Mouse (Mus musculus) cortical plate, adult 2 months (tissue): ENCODE measurements around the gene Rcor2.

Experiments used
- CTCF ChIP-seq: fragments of 200-500 bp; IDR thresholded peaks from 2 replicates; pipeline ENCODE4 v1.5.1; 2011; ENCODE audit warnings: mild to moderate bottlenecking, control low read depth, low read length; ENCODE audit not compliant: insufficient read depth; ENCODE audit errors: extremely low read depth
- POLR2A ChIP-seq: fragments of 200-500 bp; IDR thresholded peaks from 2 replicates; pipeline ENCODE4 v1.6.1; 2011; ENCODE audit warnings: mild to moderate bottlenecking, low read length, control low read depth; ENCODE audit not compliant: insufficient read depth; ENCODE audit errors: extremely low read depth

- no peak for TF ChIP-seq CTCF
- TF ChIP-seq POLR2A = no peak
Observed at GRCm38 (mm10) chr19:7218753-7219152, 48.4 kb upstream of the Rcor2 start.
